Mouse (Mus musculus) embryonic facial prominence, embryonic 13.5 days (tissue): ENCODE measurements around the gene Coil. TPM values are rescaled to one million over a fixed set of nuclear protein-coding genes. Genes with fewer than 3 reads are reported as not detected.
A peak's percentile ranks its signal among the peaks of the same experiment; 100 is the strongest.
"Not testable (repeated sequence)": the region's sequence is repeated elsewhere in the genome, so short reads cannot be mapped to it uniquely, and the experiment has no call there.

Experiments used
- ATAC-seq: fragments of 200-750 bp; cut with Nextera tagmentation; 2 replicates; pipeline ENCODE4 v1.8.0; 2017; ENCODE audit warnings: low read depth; ENCODE audit not compliant: insufficient number of reproducible peaks, insufficient read depth, low FRiP score, low TSS enrichment
- H3K27ac ChIP-seq: fragments of 300-500 bp; sonication (generic); 2 replicates; pipeline ENCODE4 v1.5.1; 2015; ENCODE audit warnings: moderate library complexity, mild to moderate bottlenecking, inconsistent platforms
- H3K27me3 ChIP-seq: fragments of 300-500 bp; sonication (generic); 2 replicates; pipeline ENCODE4 v1.6.1; 2015; ENCODE audit warnings: mild to moderate bottlenecking, inconsistent platforms
- H3K36me3 ChIP-seq: fragments of 300-500 bp; sonication (generic); 2 replicates; pipeline ENCODE4 v1.6.1; 2015; ENCODE audit warnings: mild to moderate bottlenecking, inconsistent platforms
- H3K4me1 ChIP-seq: fragments of 300-500 bp; sonication (generic); 2 replicates; pipeline ENCODE4 v1.6.1; 2015; ENCODE audit warnings: inconsistent platforms
- H3K4me2 ChIP-seq: fragments of 300-500 bp; sonication (generic); 2 replicates; pipeline ENCODE4 v1.6.1; 2015; ENCODE audit warnings: moderate library complexity, mild to moderate bottlenecking, inconsistent platforms
- H3K4me3 ChIP-seq: fragments of 300-500 bp; sonication (generic); 2 replicates; pipeline ENCODE4 v1.5.1; 2015; ENCODE audit warnings: mild to moderate bottlenecking, inconsistent platforms
- H3K9ac ChIP-seq: fragments of 300-500 bp; sonication (generic); 2 replicates; pipeline ENCODE4 v1.6.1; 2015; ENCODE audit warnings: mild to moderate bottlenecking, inconsistent platforms
- H3K9me3 ChIP-seq: fragments of 300-500 bp; sonication (generic); 2 replicates; pipeline ENCODE4 v1.6.1; 2016; ENCODE audit warnings: inconsistent platforms
- WGBS: fragments of 180-500 bp; shearing (Covaris S2); methylation state at CpG from one replicate; pipeline ENCODE4 v1.1.7; 2015; ENCODE audit warnings: mixed read lengths; 5-methylcytosine and 5-hydroxymethylcytosine counted together
- polyA plus RNA-seq: library from polyadenylated mRNA; unstranded; fragments of >200 nt; fragmentation: Nextera tagmentation; extraction: Ambion mirVana; gene quantifications from 2 replicates; pipeline ENCODE4 v1.2.1, GENCODE M21; 2015

The Coil gene
- polyA plus RNA-seq, 1 experiment from 2014 or later: 22.4 TPM

GRCm38 (mm10) chr11:89028871-89029405 lies 58.9 kb downstream of the Coil start:
- Histone ChIP-seq H3K36me3 (no peaks in the 10 kb centered on the region), H3K4me2 (no peak overlapping the region), H3K9me3 (no peaks in the 10 kb centered on the region), H3K4me1 (peaks cover 9% of the 10 kb centered on the region; the same call in 1 of the 2 replicates), H3K4me3 (no peak overlapping the region), H3K27ac (no peak overlapping the region), H3K9ac (no peak overlapping the region), H3K27me3 (no peaks in the 10 kb centered on the region)
- no peak for ATAC-seq
- WGBS: 50% methylated on average over 10 of the region's 10 CpGs

- Histone ChIP-seq H3K4me2 (no peak overlapping the region), H3K9ac (no peak overlapping the region), H3K27ac (no peak overlapping the region), H3K27me3 (no peaks in the 10 kb centered on the region), H3K9me3 (no peaks in the 10 kb centered on the region), H3K4me3 (no peak overlapping the region), H3K4me1 (0 out of 2 replicates have a peak, but pooled peaks cover 3% of the 10 kb centered on the region), H3K36me3 (no peaks in the 10 kb centered on the region)
- WGBS: 77% methylated on average over 6 of the region's 6 CpGs
- no peak for ATAC-seq
Observed at GRCm38 (mm10) chr11:89030552-89030951, 60.5 kb downstream of the Coil start.

GRCm38 (mm10) chr11:89031189-89031588 lies 61.1 kb downstream of the Coil start:
- 46% methylated on average over 1 of the region's 1 CpGs for WGBS

GRCm38 (mm10) chr11:89034592-89034991 lies 64.5 kb downstream of the Coil start:
- H3K9ac ChIP-seq: no peak overlapping the region
- H3K36me3 ChIP-seq: peaks cover 20% of the 10 kb centered on the region
- no peaks in the 10 kb centered on the region for H3K9me3 ChIP-seq
- no peak overlapping the region for H3K4me3 ChIP-seq
- no peaks in the 10 kb centered on the region for H3K27me3 ChIP-seq
- H3K4me1 ChIP-seq: no peaks in the 10 kb centered on the region
- H3K27ac ChIP-seq: no peak overlapping the region
- ATAC-seq: no peak
- H3K4me2 ChIP-seq: no peak overlapping the region

More at GRCm38 (mm10) chr11:89031189-89031588, 61.1 kb downstream of the Coil start:
- no peak for ATAC-seq
- Histone ChIP-seq H3K27ac (no peak overlapping the region), H3K4me1 (0 out of 2 replicates have a peak, but pooled peaks cover 3% of the 10 kb centered on the region), H3K4me3 (no peak overlapping the region), H3K27me3 (no peaks in the 10 kb centered on the region), H3K9ac (no peak overlapping the region), H3K4me2 (no peak overlapping the region), H3K36me3 (0 out of 2 replicates have a peak, but pooled peaks cover under 1% of the 10 kb centered on the region), H3K9me3 (no peaks in the 10 kb centered on the region)

GRCm38 (mm10) chr11:89035552-89035951 lies 65.5 kb downstream of the Coil start:
- H3K4me1 ChIP-seq: no peaks in the 10 kb centered on the region
- ATAC-seq: no peak
- no peaks in the 10 kb centered on the region for H3K27me3 ChIP-seq
- no peak overlapping the region for H3K27ac ChIP-seq
- 87% methylated on average over 3 of the region's 3 CpGs for WGBS
- no peak overlapping the region for H3K4me2 ChIP-seq
- peaks cover 29% of the 10 kb centered on the region for H3K36me3 ChIP-seq
- no peak overlapping the region for H3K9ac ChIP-seq
- H3K4me3 ChIP-seq: no peak overlapping the region
- H3K9me3 ChIP-seq: no peaks in the 10 kb centered on the region

GRCm38 (mm10) chr11:89038496-89038895 lies 68.4 kb downstream of the Coil start:
- 89% methylated on average over 6 of the region's 6 CpGs for WGBS
- no peaks in the 10 kb centered on the region for H3K27me3 ChIP-seq
- no peak overlapping the region for H3K9ac ChIP-seq
- H3K27ac ChIP-seq: no peak overlapping the region
- ATAC-seq: no peak
- peaks cover 55% of the 10 kb centered on the region for H3K36me3 ChIP-seq
- H3K4me1 ChIP-seq: no peaks in the 10 kb centered on the region
- H3K4me3 ChIP-seq: no peak overlapping the region
- no peak overlapping the region for H3K4me2 ChIP-seq
- no peaks in the 10 kb centered on the region for H3K9me3 ChIP-seq

GRCm38 (mm10) chr11:89039325-89039724 lies 69.3 kb downstream of the Coil start:
- no peak overlapping the region for H3K27ac ChIP-seq
- H3K4me3 ChIP-seq: no peak overlapping the region
- H3K27me3 ChIP-seq: no peaks in the 10 kb centered on the region
- no peaks in the 10 kb centered on the region for H3K4me1 ChIP-seq
- WGBS: 31% methylated on average over 3 of the region's 3 CpGs
- H3K4me2 ChIP-seq: no peak overlapping the region
- no peaks in the 10 kb centered on the region for H3K9me3 ChIP-seq
- peaks cover 62% of the 10 kb centered on the region for H3K36me3 ChIP-seq
- H3K9ac ChIP-seq: no peak overlapping the region
- ATAC-seq: 0 out of 2 replicates have a peak, but pooled peaks have one; percentile 52

GRCm38 (mm10) chr11:89041073-89041472 lies 71.0 kb downstream of the Coil start:
- not testable (repeated sequence) for H3K4me2 ChIP-seq, H3K27me3 ChIP-seq, H3K9me3 ChIP-seq, ATAC-seq, H3K27ac ChIP-seq, H3K4me3 ChIP-seq, H3K9ac ChIP-seq, H3K4me1 ChIP-seq
- peaks cover 79% of the 10 kb centered on the region for H3K36me3 ChIP-seq
- WGBS: 89% methylated on average over 6 of the region's 7 CpGs

Other genes starting within 250 kb of the Coil start
- 16.0 and 18.7 TPM in 2 replicates for gene Akap1, start 105.7 kb upstream of the Coil start, polyA plus RNA-seq
- gene Scpep1, start 14.8 kb upstream of the Coil start, polyA plus RNA-seq: 80.5 and 81.3 TPM in 2 replicates
- not detected in 2 replicates for gene Elobl, start 3.3 kb upstream of the Coil start, polyA plus RNA-seq
- gene Trim25, start 29.1 kb downstream of the Coil start, polyA plus RNA-seq: 6.0 and 7.1 TPM in 2 replicates
- gene Dgke, start 96.6 kb downstream of the Coil start, polyA plus RNA-seq: 4.8 and 5.1 TPM in 2 replicates
- 1.7 and 2.0 TPM in 2 replicates for gene Gm525, start 103.6 kb downstream of the Coil start, polyA plus RNA-seq